In genomic region chr8:26471811-26472550, GRCm38 (mm10) we compare ENCODE assay signal across 10 mouse cellular contexts.
DNase-seq lines count a peak whose midpoint lies in the region; ATAC-seq lines count a peak whose summit lies in the region.
"Had no signal": no experiment of that assay in that cellular context is flagged by ENCODE, and none has a peak within 500 bp of the region (broad histone marks: within the 10 kb centered on the region; RNA-seq: fewer than 3 reads in every experiment).

No protein-coding gene starts in this region.

- H3K9ac ChIP-seq in hindbrain, embryonic 12.5 days = no peak overlapping the region
- no peak overlapping the region for H3K9ac ChIP-seq in neural tube, embryonic 11.5 days (ENCODE audit: low read length)
- H3K9ac ChIP-seq: liver, embryonic 13.5 days had no signal

- peaks cover 80% of the 10 kb centered on the region for H3K27me3 ChIP-seq in embryonic facial prominence, embryonic 10.5 days (replicated peaks; ENCODE audit: low read depth, poor library complexity, severe bottlenecking)
- H3K27me3 ChIP-seq in hindbrain, embryonic 12.5 days = peaks cover 7% of the 10 kb centered on the region
- no peaks in the 10 kb centered on the region for H3K27me3 ChIP-seq in neural tube, embryonic 11.5 days (ENCODE audit: control insufficient read depth, insufficient read depth, low read length)
- H3K27me3 ChIP-seq: liver, embryonic 13.5 days had no signal

- no peaks in the 10 kb centered on the region for H3K36me3 ChIP-seq in embryonic facial prominence, embryonic 10.5 days (replicated peaks)
- H3K36me3 ChIP-seq in hindbrain, embryonic 12.5 days = no peaks in the 10 kb centered on the region
- no peaks in the 10 kb centered on the region for H3K36me3 ChIP-seq in neural tube, embryonic 11.5 days (ENCODE audit: control insufficient read depth, insufficient read depth, low read length)
- H3K36me3 ChIP-seq: liver, embryonic 13.5 days had no signal

- 15% methylated on average over 12 of the region's 12 CpGs for whole genome bisulfite sequencing in embryonic facial prominence, embryonic 10.5 days
- 20% methylated on average over 12 of the region's 12 CpGs for WGBS in hindbrain, embryonic 12.5 days
- WGBS in neural tube, embryonic 11.5 days = 29% methylated on average over 12 of the region's 12 CpGs

- no peak overlapping the region; the same call in 1 of the 2 replicates for H3K4me2 ChIP-seq in hindbrain, embryonic 12.5 days (replicated peaks)
- no peak overlapping the region for H3K4me2 ChIP-seq in neural tube, embryonic 11.5 days (ENCODE audit: low read depth)
- H3K4me2 ChIP-seq: liver, embryonic 13.5 days had no signal

- H3K9me3 ChIP-seq in embryonic facial prominence, embryonic 10.5 days = no peaks in the 10 kb centered on the region
- no peaks in the 10 kb centered on the region for H3K9me3 ChIP-seq in hindbrain, embryonic 12.5 days (replicated peaks)
- no peaks in the 10 kb centered on the region for H3K9me3 ChIP-seq in neural tube, embryonic 11.5 days (ENCODE audit: control insufficient read depth, low read length)
- H3K9me3 ChIP-seq: liver, embryonic 13.5 days had no signal

- no peak overlapping the region for H3K4me3 ChIP-seq in embryonic facial prominence, embryonic 10.5 days
- H3K4me3 ChIP-seq in hindbrain, embryonic 12.5 days = no peak overlapping the region
- H3K4me3 ChIP-seq in neural tube, embryonic 11.5 days (ENCODE audit: low read depth, low read length) = no peak overlapping the region
- H3K4me3 ChIP-seq: liver, embryonic 13.5 days had no signal

- no peak overlapping the region; the same call in 1 of the 2 replicates for H3K27ac ChIP-seq in embryonic facial prominence, embryonic 10.5 days (replicated peaks)
- H3K27ac ChIP-seq in hindbrain, embryonic 12.5 days = peak overlapping the region; percentile 18; the same call in 1 of the 2 replicates
- no peak overlapping the region for H3K27ac ChIP-seq in neural tube, embryonic 11.5 days (ENCODE audit: low read depth, low read length)
- H3K27ac ChIP-seq: liver, embryonic 13.5 days had no signal

- peak; percentile 40 for DNase-seq in heart, adult 11 months
- no peak for DNase-seq in heart, postnatal 25 days (ENCODE audit: low spot score)
- peak; percentile 67 for DNase-seq in embryonic facial prominence, embryonic 10.5 days (ENCODE audit: low spot score)
- peak; percentile 28 for DNase-seq in neural tube, embryonic 11.5 days (ENCODE audit: low spot score)
- DNase-seq in adrenal gland, postnatal 36 days = no peak
- DNase-seq in layer of hippocampus, postnatal 36 days = no peak
- DNase-seq in layer of hippocampus, adult 9-11 months = no peak
- DNase-seq: cerebellum, adult 8-10 months; liver, embryonic 13.5 days had no signal

- peak; percentile 73 for ATAC-seq in hindbrain, embryonic 12.5 days (ENCODE audit: low FRiP score)
- no peak for ATAC-seq in neural tube, embryonic 11.5 days (ENCODE audit: insufficient read depth, low FRiP score, low TSS enrichment)

- intact Hi-C loops in heart, postnatal 25 days (cut with DNase I) = no loop called here

- H3K4me1 ChIP-seq in embryonic facial prominence, embryonic 10.5 days = peaks cover 41% of the 10 kb centered on the region
- peaks cover 29% of the 10 kb centered on the region for H3K4me1 ChIP-seq in hindbrain, embryonic 12.5 days
- peaks cover 7% of the 10 kb centered on the region for H3K4me1 ChIP-seq in neural tube, embryonic 11.5 days (ENCODE audit: control insufficient read depth, insufficient read depth, low read length)

Comparison
In these comparisons a context has a peak if more than half of its experiments do, and no peak if none do; other contexts are left out.
1. DNase-seq: peak in heart, adult 11 months (single experiment), embryonic facial prominence, embryonic 10.5 days (single experiment) and neural tube, embryonic 11.5 days (single experiment); none in heart, postnatal 25 days (single experiment), adrenal gland, postnatal 36 days (0 of 2), layer of hippocampus, postnatal 36 days (0 of 2) and layer of hippocampus, adult 9-11 months (single experiment).